Mouse (Mus musculus) testis, adult 2 months (tissue): ENCODE measurements around the gene Rims3. TPM values are rescaled to one million over a fixed set of nuclear protein-coding genes. Genes with fewer than 3 reads are reported as not detected.

Source experiments
- H3K27ac ChIP-seq: fragments of 200-500 bp; 2 replicates; pipeline ENCODE4 v1.5.1; 2012; ENCODE audit warnings: low read depth, low read length; ENCODE audit not compliant: control insufficient read depth, insufficient read depth
- H3K27me3 ChIP-seq: fragments of 200-500 bp; 2 replicates; pipeline ENCODE4 v1.6.1; 2012; ENCODE audit warnings: mild to moderate bottlenecking, low read length, moderate library complexity; ENCODE audit not compliant: control insufficient read depth, insufficient read depth
- H3K36me3 ChIP-seq: fragments of 200-500 bp; 2 replicates; pipeline ENCODE4 v1.6.1; 2012; ENCODE audit warnings: mild to moderate bottlenecking, low read length; ENCODE audit not compliant: control insufficient read depth, insufficient read depth
- H3K4me1 ChIP-seq: fragments of 200-500 bp; 2 replicates; pipeline ENCODE4 v1.6.1; 2012; ENCODE audit warnings: low read length; ENCODE audit not compliant: control insufficient read depth, insufficient read depth
- H3K4me3 ChIP-seq: fragments of 200-500 bp; 2 replicates; pipeline ENCODE4 v1.5.1; 2012; ENCODE audit warnings: low read depth, mild to moderate bottlenecking, low read length, moderate library complexity, mixed read lengths; ENCODE audit not compliant: control insufficient read depth
- CTCF ChIP-seq: fragments of 200-500 bp; IDR thresholded peaks from 2 replicates; pipeline ENCODE4 v1.5.1; 2012; ENCODE audit warnings: low read depth, mild to moderate bottlenecking, inconsistent platforms, low read length, moderate library complexity; ENCODE audit not compliant: control insufficient read depth, insufficient read depth, insufficient replicate concordance
- POLR2A ChIP-seq: fragments of 200-500 bp; IDR thresholded peaks from 2 replicates; pipeline ENCODE4 v1.6.1; 2012; ENCODE audit warnings: low read depth, mild to moderate bottlenecking, inconsistent platforms, low read length, moderate library complexity; ENCODE audit not compliant: control insufficient read depth
- polyA plus RNA-seq: library from polyadenylated mRNA; depleted of rRNA; stranded (reverse); fragments of >200 nt; gene quantifications from 2 replicates; pipeline ENCODE4 v1.2.3, GENCODE M21; 2012; rRNA removed

Gene Rims3
- 3.3 and 4.0 TPM in 2 replicates for polyA plus RNA-seq

- TF ChIP-seq CTCF (no peak), POLR2A (peak; percentile 50)
- H3K36me3 ChIP-seq = no peaks in the 10 kb centered on the region
- H3K4me3 ChIP-seq = peak within 1 kb of the TSS; percentile 80
- H3K4me1 ChIP-seq = peaks cover 5% of the 10 kb centered on the region
- H3K27me3 ChIP-seq = no peaks in the 10 kb centered on the region
- no peak within 1 kb of the TSS for H3K27ac ChIP-seq
Measured at GRCm38 (mm10) chr4:120854588-120855319, at the start of gene Rims3. Rims3 (plus strand) TSS chr4:120854816.

- Histone ChIP-seq H3K36me3 (no peaks in the 10 kb centered on the region), H3K4me1 (no peaks in the 10 kb centered on the region), H3K4me3 (no peak overlapping the region), H3K27ac (0 out of 2 replicates have a peak overlapping the region, but pooled peaks have one; percentile 3), H3K27me3 (no peaks in the 10 kb centered on the region)
- TF ChIP-seq CTCF = no peak
- TF ChIP-seq POLR2A = no peak
Measured at GRCm38 (mm10) chr4:120805816-120806215, 48.8 kb upstream of the Rims3 start.

GRCm38 (mm10) chr4:120813762-120814161 lies 40.9 kb upstream of the Rims3 start:
- H3K36me3 ChIP-seq = no peaks in the 10 kb centered on the region
- TF ChIP-seq CTCF = no peak
- TF ChIP-seq POLR2A = no peak
- H3K27me3 ChIP-seq = no peaks in the 10 kb centered on the region
- peaks cover 2% of the 10 kb centered on the region for H3K4me1 ChIP-seq
- no peak overlapping the region for H3K4me3 ChIP-seq
- peak overlapping the region; percentile 87 for H3K27ac ChIP-seq

GRCm38 (mm10) chr4:120814171-120814570 lies 40.4 kb upstream of the Rims3 start:
- TF ChIP-seq CTCF (no peak), POLR2A (no peak)
- H3K27ac ChIP-seq = peak overlapping the region; percentile 87
- peaks cover 2% of the 10 kb centered on the region for H3K4me1 ChIP-seq
- no peaks in the 10 kb centered on the region for H3K36me3 ChIP-seq
- peak overlapping the region; percentile 54 for H3K4me3 ChIP-seq
- H3K27me3 ChIP-seq = no peaks in the 10 kb centered on the region

GRCm38 (mm10) chr4:120815163-120815562 lies 39.5 kb upstream of the Rims3 start:
- H3K36me3 ChIP-seq = no peaks in the 10 kb centered on the region
- no peaks in the 10 kb centered on the region for H3K27me3 ChIP-seq
- TF ChIP-seq CTCF (no peak), POLR2A (no peak)
- H3K27ac ChIP-seq = peak overlapping the region; percentile 69; the same call in 1 of the 2 replicates
- peak overlapping the region; percentile 64 for H3K4me3 ChIP-seq
- peaks cover 2% of the 10 kb centered on the region for H3K4me1 ChIP-seq

GRCm38 (mm10) chr4:120815622-120816334 lies 38.8 kb upstream of the Rims3 start:
- peaks cover 2% of the 10 kb centered on the region for H3K4me1 ChIP-seq
- peak overlapping the region; percentile 69; the same call in 1 of the 2 replicates for H3K27ac ChIP-seq
- no peaks in the 10 kb centered on the region for H3K27me3 ChIP-seq
- TF ChIP-seq CTCF (no peak), POLR2A (no peak)
- peak overlapping the region; percentile 64 for H3K4me3 ChIP-seq
- no peaks in the 10 kb centered on the region for H3K36me3 ChIP-seq

GRCm38 (mm10) chr4:120817002-120817774 lies 37.4 kb upstream of the Rims3 start:
- Histone ChIP-seq H3K27ac (peak overlapping the region; percentile 51), H3K36me3 (no peaks in the 10 kb centered on the region), H3K27me3 (no peaks in the 10 kb centered on the region), H3K4me3 (no peak overlapping the region), H3K4me1 (peaks cover 2% of the 10 kb centered on the region)
- TF ChIP-seq POLR2A = no peak
- TF ChIP-seq CTCF = no peak
